Mouse (Mus musculus): Measurements from ENCODE around the gene Dnajb8.

The Dnajb8 gene

DNA sequence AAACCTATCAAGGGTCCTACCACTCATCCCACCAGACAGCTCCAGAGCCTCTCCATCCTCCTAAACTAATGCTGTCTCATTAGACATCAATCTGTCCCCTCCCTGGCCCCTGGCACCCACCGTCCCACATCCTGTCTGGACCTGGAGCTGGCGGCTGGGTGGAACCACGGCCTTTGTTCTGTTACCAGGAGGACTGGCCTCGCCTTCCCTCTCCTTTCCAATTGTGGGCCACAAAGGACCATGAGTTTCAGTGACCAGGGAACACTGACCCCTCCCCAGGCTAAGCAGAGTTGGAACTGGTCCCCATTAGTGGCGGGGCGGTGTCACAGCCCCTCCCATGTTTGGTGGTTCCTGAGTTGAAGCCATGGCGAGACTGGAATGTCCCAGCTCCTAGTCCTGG lies 5.5 kb downstream of the Dnajb8 start:
- no peak for DNase-seq (ENCODE audit: low spot score in 2 of 2)

GRCm38 (mm10) chr6:88229221-88229620 lies 7.2 kb downstream of the Dnajb8 start:
- no peak for DNase-seq (ENCODE audit: low spot score in 2 of 2)

- no peak for DNase-seq (ENCODE audit: low spot score in 2 of 2)
Measured at GRCm38 (mm10) chr6:88231821-88232220, 9.8 kb downstream of the Dnajb8 start.

DNA sequence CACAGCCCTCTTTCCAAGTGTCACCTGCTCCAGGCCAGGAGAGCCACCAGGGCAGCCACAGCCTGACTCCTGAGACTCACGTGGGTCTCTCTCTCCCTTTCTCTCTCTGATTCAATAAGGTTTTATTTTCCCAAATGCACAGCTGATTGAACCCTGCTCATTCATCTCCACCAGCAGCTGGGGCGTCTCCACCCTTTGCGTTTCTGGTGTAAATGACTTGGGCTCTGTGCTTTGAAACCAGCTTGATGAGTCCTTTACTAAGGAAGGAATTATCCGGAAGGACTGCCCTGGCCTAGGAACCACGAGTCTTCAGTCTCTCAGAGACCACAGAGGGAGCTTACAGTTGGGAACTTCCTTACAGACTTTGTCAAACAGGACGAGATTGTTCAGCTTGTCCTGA lies 10.2 kb downstream of the Dnajb8 start:
- no peak for DNase-seq (ENCODE audit: low spot score in 2 of 2)

DNA sequence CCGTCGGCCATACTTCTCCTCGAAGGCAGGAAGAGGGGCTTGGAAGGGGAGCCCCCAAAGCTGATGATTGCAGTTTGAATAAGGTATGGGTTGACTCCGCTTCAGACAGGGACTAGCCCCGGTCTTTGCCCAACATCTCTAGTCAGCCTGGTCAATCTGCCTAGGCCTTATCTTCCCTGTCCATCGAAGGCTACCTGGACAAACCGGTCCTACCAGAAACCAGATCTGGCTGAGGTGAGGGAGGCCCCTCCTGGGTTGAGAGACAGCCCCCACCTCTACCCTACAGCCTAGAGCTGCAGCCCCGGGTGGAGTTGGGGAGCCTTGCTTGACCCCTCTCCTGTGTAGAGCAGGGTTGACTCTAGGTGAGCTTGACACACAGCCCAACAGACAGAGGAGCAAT lies 11.9 kb downstream of the Dnajb8 start:
- DNase-seq (ENCODE audit: low spot score in 2 of 2) = peak; percentile 81 to 86

DNA sequence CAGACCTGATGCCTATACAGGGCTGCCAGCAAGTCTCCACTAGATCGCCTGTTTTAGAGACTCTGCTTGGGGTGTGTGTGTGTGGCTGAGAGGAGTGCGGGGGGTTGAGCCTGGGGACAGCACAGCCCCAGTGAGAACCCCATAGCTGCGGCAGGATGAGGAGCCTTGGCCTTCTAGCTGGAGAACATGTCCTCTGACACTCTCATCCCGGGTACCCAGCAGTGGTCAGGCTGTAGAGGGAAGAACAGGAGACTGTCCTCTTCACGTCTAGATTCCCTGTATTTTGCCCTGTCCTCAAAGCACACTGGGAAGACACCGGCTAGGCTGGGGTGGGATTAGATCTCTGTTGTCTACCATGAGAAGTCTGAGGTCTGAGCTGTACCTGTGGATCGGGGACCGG lies 13.4 kb downstream of the Dnajb8 start:
- no peak for DNase-seq (ENCODE audit: low spot score in 2 of 2)

- DNase-seq (ENCODE audit: low spot score in 2 of 2) = no peak
Measured at GRCm38 (mm10) chr6:88235983-88236382, 13.9 kb downstream of the Dnajb8 start.

GRCm38 (mm10) chr6:88236513-88236912 lies 14.4 kb downstream of the Dnajb8 start:
- DNase-seq (ENCODE audit: low spot score in 2 of 2) = no peak

DNA sequence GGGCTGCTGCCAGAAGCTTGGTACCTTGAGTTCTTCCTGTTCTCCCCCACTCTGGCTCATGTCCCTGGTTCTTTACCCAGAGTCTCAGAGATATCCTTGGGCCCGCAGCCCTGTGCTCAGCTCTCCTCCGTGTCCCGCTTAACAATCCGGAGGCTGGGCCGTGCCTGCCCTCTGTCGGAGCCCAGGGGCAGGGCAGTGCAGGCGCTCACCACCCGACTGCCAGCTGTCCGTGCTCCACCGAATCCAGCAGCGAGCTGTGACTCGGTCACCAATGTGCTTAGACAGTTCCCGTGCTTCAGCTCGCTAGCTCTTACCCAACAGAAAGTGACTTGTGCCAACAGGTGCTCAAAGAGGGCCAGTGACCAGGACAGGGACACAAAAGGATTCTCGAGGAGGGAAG lies 20.5 kb downstream of the Dnajb8 start:
- DNase-seq (ENCODE audit: low spot score in 2 of 2) = peak; percentile 63 to 68

- DNase-seq (ENCODE audit: low spot score in 2 of 2) = no peak
Measured at GRCm38 (mm10) chr6:88249231-88249630, 27.2 kb downstream of the Dnajb8 start.

GRCm38 (mm10) chr6:88251396-88251795 lies 29.3 kb downstream of the Dnajb8 start:
- no peak for DNase-seq (ENCODE audit: low spot score in 2 of 2)

- DNase-seq (ENCODE audit: low spot score in 2 of 2) = no peak
Measured at GRCm38 (mm10) chr6:88251798-88252478, 29.9 kb downstream of the Dnajb8 start.

DNA sequence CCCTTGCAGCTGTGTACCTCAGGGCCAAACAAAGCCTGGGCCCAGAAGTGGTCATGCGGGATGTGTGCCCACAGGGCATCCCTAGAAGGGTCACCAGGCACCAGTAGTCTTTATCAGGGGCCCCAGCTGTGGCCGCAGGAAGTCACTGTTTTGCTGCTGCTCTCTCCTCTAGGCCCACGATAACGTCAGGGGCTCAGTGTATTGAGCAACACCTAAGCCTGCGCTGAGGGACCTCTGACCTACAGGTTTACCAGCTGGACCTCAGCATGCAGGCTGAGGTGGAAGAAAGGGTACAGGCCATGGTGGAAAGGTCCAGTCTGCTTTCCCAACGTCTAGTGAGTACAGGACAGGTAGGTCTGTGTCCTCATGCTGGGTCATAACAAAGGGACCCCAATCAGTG lies 32.0 kb downstream of the Dnajb8 start:
- DNase-seq (ENCODE audit: low spot score in 2 of 2) = no peak

- no peak for DNase-seq (ENCODE audit: low spot score in 2 of 2)
Measured at GRCm38 (mm10) chr6:88255435-88255834, 33.4 kb downstream of the Dnajb8 start.

- no peak for DNase-seq (ENCODE audit: low spot score in 2 of 2)
Measured at GRCm38 (mm10) chr6:88259621-88260020, 37.6 kb downstream of the Dnajb8 start.

DNA sequence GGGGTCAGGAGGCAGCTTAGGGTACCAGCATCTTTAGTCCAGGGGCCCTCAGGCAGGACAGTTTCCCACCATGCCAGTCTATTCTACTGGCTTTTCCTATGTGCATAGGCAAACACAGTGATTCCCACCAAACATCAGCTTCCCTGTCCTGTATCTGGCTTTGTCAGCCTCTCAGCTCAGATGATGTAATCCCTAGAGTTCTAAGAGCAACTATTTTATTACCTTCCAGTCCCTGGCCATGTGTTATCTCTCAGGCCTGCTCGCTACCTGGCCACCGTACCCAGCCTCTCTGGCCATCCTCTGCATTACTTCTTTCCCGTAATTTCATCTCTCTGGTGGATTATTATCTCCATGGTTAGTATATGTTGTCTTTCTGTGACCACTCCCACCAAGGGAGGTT lies 38.6 kb downstream of the Dnajb8 start:
- DNase-seq (ENCODE audit: low spot score in 2 of 2) = no peak

DNA sequence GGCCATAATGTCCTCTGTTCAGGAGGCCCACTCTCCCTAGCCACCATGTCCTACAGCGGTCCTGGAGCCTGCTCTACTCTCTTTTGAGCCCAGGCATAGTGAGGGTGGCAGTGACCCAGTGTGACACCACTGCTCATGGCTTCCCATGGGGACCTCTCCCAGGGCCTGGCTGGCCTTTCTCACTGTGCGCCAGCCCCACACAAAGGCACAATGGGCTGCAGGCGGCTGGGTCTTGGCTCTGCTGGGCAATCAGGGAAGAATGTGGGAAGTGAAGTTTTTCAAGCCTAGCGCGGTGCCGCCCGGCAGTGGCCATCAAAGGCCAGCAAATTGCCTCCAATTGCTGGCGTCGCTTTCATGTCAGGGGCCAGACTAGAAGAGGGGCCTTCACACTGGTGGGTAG lies 40.1 kb downstream of the Dnajb8 start:
- no peak for DNase-seq (ENCODE audit: low spot score in 2 of 2)

DNA sequence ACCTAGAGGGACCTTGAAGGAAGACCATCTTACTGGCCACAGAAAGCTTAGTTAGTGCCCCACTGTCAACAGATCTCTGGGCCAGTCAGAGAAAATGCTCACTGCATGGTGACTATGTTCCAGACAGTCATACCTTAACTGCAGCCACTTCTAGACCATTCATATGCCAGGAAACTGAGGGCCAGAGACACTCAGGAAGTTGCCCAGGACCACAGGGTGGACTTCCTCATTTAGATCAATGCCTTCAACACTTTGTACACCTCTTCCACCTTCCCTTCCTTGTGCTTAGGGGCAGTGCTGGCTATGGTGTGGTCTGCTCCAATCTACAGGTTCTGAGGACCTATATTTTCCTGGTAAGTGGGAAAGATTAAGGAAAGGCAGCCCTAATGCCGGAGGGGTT lies 43.3 kb downstream of the Dnajb8 start:
- DNase-seq (ENCODE audit: low spot score in 2 of 2) = no peak

DNA sequence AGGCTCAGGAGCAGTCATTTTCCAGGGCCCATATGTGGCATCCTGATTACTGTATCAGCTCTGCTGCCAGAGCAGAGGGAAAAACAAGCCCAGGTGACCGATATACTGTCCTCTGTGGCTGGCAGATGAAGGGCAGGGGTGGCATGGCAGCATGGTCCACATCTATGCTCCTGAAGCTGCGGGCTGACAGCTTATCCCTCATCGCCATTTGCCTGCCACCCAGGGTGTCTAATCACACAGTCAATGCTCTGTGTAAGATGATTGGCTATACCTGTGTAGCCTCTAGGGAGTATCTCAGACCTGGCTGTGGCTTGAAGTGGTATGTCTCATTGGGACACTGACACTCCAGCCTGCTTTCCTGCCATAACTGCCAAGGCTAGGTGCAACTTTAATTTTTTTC lies 44.0 kb downstream of the Dnajb8 start:
- no peak for DNase-seq (ENCODE audit: low spot score in 2 of 2)

- no peak for DNase-seq (ENCODE audit: low spot score in 2 of 2)
Measured at GRCm38 (mm10) chr6:88267068-88267467, 45.0 kb downstream of the Dnajb8 start.

DNA sequence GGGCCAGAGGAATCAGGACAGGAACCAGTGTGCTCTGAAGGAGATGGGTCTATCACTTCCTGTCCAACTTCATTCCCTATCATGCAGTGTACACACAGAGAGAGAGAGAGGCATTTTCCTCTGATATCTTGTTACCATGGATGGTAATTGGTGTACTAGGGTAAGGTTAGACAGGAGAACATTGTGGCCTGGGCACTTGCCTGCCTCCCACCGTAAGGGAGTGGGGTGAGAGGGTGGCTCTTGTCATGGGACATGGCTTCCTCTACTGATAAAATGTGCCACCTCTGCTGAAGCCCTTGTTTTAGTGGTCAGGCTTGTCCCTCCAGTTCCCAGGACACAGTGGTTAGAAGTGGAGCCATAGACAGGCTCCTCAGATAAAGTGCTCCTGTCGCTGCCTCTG lies 45.9 kb downstream of the Dnajb8 start:
- no peak for DNase-seq (ENCODE audit: low spot score in 2 of 2)

- DNase-seq (ENCODE audit: low spot score in 2 of 2) = no peak
Measured at GRCm38 (mm10) chr6:88274623-88275022, 52.6 kb downstream of the Dnajb8 start.

DNA sequence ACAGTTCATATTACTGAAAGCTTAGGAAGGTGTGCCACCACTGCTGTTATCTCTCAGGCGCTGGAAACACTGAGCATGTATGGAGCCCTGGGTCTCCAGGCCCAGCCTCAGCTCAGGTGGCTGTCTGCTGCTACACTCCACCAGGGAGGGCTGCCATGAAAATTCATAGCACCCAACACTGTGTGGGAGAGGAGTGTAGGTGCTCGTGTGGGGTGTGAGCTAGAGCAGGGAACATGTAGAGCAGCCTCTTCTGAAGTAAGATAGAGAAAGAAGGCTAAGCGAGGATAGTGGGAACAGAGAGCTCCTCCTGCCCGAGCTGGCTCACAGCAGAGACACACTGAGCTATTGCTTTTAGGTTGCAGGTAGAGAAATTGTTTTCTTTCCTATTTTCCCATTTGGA lies 54.2 kb downstream of the Dnajb8 start:
- DNase-seq (ENCODE audit: low spot score in 2 of 2) = no peak

DNA sequence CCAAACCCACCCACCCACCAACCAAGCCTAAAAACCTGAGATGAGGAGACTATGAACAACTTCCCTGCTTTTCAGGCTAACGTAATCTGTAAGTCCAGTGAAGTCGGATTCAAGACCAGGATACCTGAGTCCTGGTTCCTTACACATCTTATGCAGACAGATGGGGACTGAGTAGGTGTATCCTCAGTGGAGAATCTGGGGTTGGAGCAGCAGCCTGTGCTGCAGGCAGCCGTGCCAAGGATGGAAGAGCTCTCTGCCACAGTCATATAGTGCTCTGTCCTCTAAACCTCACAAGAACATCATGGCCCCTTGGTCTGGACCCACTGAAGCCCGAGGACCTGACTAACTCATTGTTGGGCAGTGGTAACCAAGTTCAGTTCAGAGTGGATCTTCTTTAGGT lies 55.2 kb downstream of the Dnajb8 start:
- DNase-seq (ENCODE audit: low spot score in 2 of 2) = no peak
